Mouse (Mus musculus) liver, embryonic 14.5 days (tissue): ENCODE measurements around the gene Tas2r143.

Source experiments
- CTCF ChIP-seq: IDR thresholded peaks from 2 replicates; pipeline ENCODE4 v1.5.1; 2016; ENCODE audit warnings: antibody characterized with exemption, low read depth, control low read depth
- EP300 ChIP-seq: IDR thresholded peaks from 2 replicates; pipeline ENCODE4 v1.6.1; 2016; ENCODE audit warnings: antibody characterized with exemption, low read depth

- no peak for TF ChIP-seq CTCF
- no peak for TF ChIP-seq EP300
Observed at GRCm38 (mm10) chr6:42364066-42364465, 36.0 kb upstream of the Tas2r143 start.
